Mouse (Mus musculus): ENCODE results near the gene Poln. TPM values are rescaled to one million over a fixed set of nuclear protein-coding genes. Genes with fewer than 3 reads are reported as not detected.

Gene Poln
- polyA plus RNA-seq, 1 experiment from 2014 or later: 0.47 TPM

GRCm38 (mm10) chr5:34176691-34177090, 7.4 kb upstream of the Poln start:
- no peaks in the 10 kb centered on the region for H3K27me3 ChIP-seq (ENCODE audit: insufficient read depth, low read length)
- TF ChIP-seq CTCF (IDR thresholded peaks at IDR 0.05; ENCODE audit: low read depth) (no peak), EP300 (IDR thresholded peaks at IDR 0.05; ENCODE audit: low read depth) (no peak)

GRCm38 (mm10) chr5:34175403-34175694, 6.1 kb upstream of the Poln start:
- WGBS (ENCODE audit: insufficient replicate concordance): 52% methylated on average over 5 of the region's 5 CpGs

More at GRCm38 (mm10) chr5:34176691-34177090, 7.4 kb upstream of the Poln start:
- no peak for DNase-seq
- 87% methylated on average over 10 of the region's 10 CpGs for WGBS (ENCODE audit: insufficient replicate concordance)
- Histone ChIP-seq H3K4me3 (ENCODE audit: low read depth, low read length) (no peak overlapping the region), H3K4me2 (ENCODE audit: low read depth, low read length) (no peak overlapping the region), H3K27ac (ENCODE audit: low read depth) (no peak overlapping the region), H3K4me1 (ENCODE audit: insufficient read depth) (no peaks in the 10 kb centered on the region), H3K9ac (replicated peaks) (no peak overlapping the region), H3K36me3 (replicated peaks; ENCODE audit: insufficient read depth, low read length) (peaks cover 61% of the 10 kb centered on the region), H3K9me3 (ENCODE audit: low read length) (no peaks in the 10 kb centered on the region)
- ATAC-seq: no peak

GRCm38 (mm10) chr5:34174550-34175402, 5.5 kb upstream of the Poln start:
- no peak for DNase-seq

More at GRCm38 (mm10) chr5:34175403-34175694, 6.1 kb upstream of the Poln start:
- peaks cover 55% of the 10 kb centered on the region for H3K36me3 ChIP-seq (replicated peaks; ENCODE audit: insufficient read depth, low read length)
- H3K9me3 ChIP-seq (ENCODE audit: low read length): no peaks in the 10 kb centered on the region
- ATAC-seq (no peak), DNase-seq (no peak)
- TF ChIP-seq EP300 (IDR thresholded peaks at IDR 0.05; ENCODE audit: low read depth) (no peak), CTCF (IDR thresholded peaks at IDR 0.05; ENCODE audit: low read depth) (no peak)
- no peak overlapping the region for H3K27ac ChIP-seq (ENCODE audit: low read depth)
- H3K4me3 ChIP-seq (ENCODE audit: low read depth, low read length): no peak overlapping the region
- peaks cover 6% of the 10 kb centered on the region for H3K4me1 ChIP-seq (ENCODE audit: insufficient read depth)
- H3K4me2 ChIP-seq (ENCODE audit: low read depth, low read length): no peak overlapping the region
- no peaks in the 10 kb centered on the region for H3K27me3 ChIP-seq (ENCODE audit: insufficient read depth, low read length)
- H3K9ac ChIP-seq (replicated peaks): no peak overlapping the region

DNA sequence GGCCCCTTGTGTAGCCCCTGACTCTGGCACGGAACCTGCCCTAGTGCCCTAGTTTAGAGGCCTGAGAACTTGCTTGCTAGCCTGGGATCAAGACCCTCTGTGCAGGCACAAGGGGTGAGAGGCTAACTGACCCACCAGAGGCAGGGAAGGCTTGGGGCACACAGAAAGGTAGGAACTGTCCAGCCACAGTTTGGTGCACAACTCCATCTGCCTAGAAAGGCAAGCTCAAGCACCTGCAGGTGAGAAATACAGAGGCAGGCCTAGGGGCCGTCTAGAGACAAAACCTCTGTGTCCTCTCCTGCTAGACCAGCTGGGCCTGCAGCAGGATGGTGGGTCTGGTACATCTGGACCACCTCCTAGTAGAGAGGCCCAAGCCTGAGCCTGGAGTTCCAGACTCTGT, 4.8 kb upstream of the Poln start:
- DNase-seq: no peak
- no peak for ATAC-seq
- WGBS (ENCODE audit: insufficient replicate concordance): 77% methylated on average over 2 of the region's 2 CpGs
- Histone ChIP-seq H3K4me1 (ENCODE audit: insufficient read depth) (peaks cover 13% of the 10 kb centered on the region), H3K4me3 (ENCODE audit: low read depth, low read length) (no peak overlapping the region), H3K36me3 (replicated peaks; ENCODE audit: insufficient read depth, low read length) (peaks cover 49% of the 10 kb centered on the region), H3K9ac (replicated peaks) (no peak overlapping the region), H3K9me3 (ENCODE audit: low read length) (no peaks in the 10 kb centered on the region), H3K27ac (ENCODE audit: low read depth) (no peak overlapping the region), H3K27me3 (ENCODE audit: insufficient read depth, low read length) (no peaks in the 10 kb centered on the region), H3K4me2 (ENCODE audit: low read depth, low read length) (no peak overlapping the region)
- TF ChIP-seq CTCF (IDR thresholded peaks at IDR 0.05; ENCODE audit: low read depth): no peak
- no peak for TF ChIP-seq EP300 (IDR thresholded peaks at IDR 0.05; ENCODE audit: low read depth)

More at GRCm38 (mm10) chr5:34174550-34175402, 5.5 kb upstream of the Poln start:
- Histone ChIP-seq H3K27ac (ENCODE audit: low read depth) (no peak overlapping the region), H3K4me3 (ENCODE audit: low read depth, low read length) (no peak overlapping the region), H3K27me3 (ENCODE audit: insufficient read depth, low read length) (no peaks in the 10 kb centered on the region), H3K9me3 (ENCODE audit: low read length) (no peaks in the 10 kb centered on the region), H3K4me2 (ENCODE audit: low read depth, low read length) (no peak overlapping the region), H3K4me1 (ENCODE audit: insufficient read depth) (peaks cover 11% of the 10 kb centered on the region), H3K36me3 (replicated peaks; ENCODE audit: insufficient read depth, low read length) (peaks cover 49% of the 10 kb centered on the region), H3K9ac (replicated peaks) (no peak overlapping the region)
- no peak for ATAC-seq
- 79% methylated on average over 5 of the region's 5 CpGs for WGBS (ENCODE audit: insufficient replicate concordance)
- TF ChIP-seq CTCF (IDR thresholded peaks at IDR 0.05; ENCODE audit: low read depth) (no peak), EP300 (IDR thresholded peaks at IDR 0.05; ENCODE audit: low read depth) (no peak)

- no peaks in the 10 kb centered on the region for H3K27me3 ChIP-seq (ENCODE audit: insufficient read depth, low read length)
- 47% methylated on average over 4 of the region's 4 CpGs for WGBS (ENCODE audit: insufficient replicate concordance)
- TF ChIP-seq CTCF (IDR thresholded peaks at IDR 0.05; ENCODE audit: low read depth) (no peak), EP300 (IDR thresholded peaks at IDR 0.05; ENCODE audit: low read depth) (no peak)
- H3K9ac ChIP-seq (replicated peaks): no peak overlapping the region
- no peaks in the 10 kb centered on the region for H3K9me3 ChIP-seq (ENCODE audit: low read length)
- H3K27ac ChIP-seq (ENCODE audit: low read depth): peak overlapping the region; percentile 96
- ATAC-seq (no peak), DNase-seq (no peak)
- peaks cover 24% of the 10 kb centered on the region for H3K36me3 ChIP-seq (replicated peaks; ENCODE audit: insufficient read depth, low read length)
- peak overlapping the region; percentile 26; the same call in 1 of the 2 replicates for H3K4me2 ChIP-seq (ENCODE audit: low read depth, low read length)
- peaks cover 16% of the 10 kb centered on the region for H3K4me1 ChIP-seq (ENCODE audit: insufficient read depth)
- H3K4me3 ChIP-seq (ENCODE audit: low read depth, low read length): no peak overlapping the region
Observed at GRCm38 (mm10) chr5:34170726-34171125, 1.5 kb upstream of the Poln start.

DNA sequence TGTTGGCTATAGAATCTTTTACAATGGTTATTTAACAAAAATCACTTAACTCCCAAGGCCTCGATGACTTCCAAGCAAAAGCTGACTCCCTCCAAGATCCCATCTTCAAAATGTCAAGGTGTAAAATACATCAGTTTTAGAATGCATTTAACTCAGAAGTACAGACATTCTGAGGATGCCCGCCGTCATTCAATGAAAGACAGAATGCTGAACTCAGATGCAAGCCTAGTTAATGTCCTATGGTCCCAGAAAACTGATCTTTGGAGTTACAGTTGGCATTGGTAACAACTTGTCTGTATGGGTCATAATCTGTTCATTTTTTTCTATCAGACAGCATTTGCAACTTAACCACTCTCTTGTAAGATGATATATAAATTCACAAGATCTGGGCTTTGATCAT, 706 bp upstream of the Poln start:
- WGBS (ENCODE audit: insufficient replicate concordance): 53% methylated on average over 3 of the region's 3 CpGs
- Histone ChIP-seq H3K9ac (replicated peaks) (peak overlapping the region; percentile 68), H3K4me1 (ENCODE audit: insufficient read depth) (peaks cover 19% of the 10 kb centered on the region), H3K9me3 (ENCODE audit: low read length) (no peaks in the 10 kb centered on the region), H3K27me3 (ENCODE audit: insufficient read depth, low read length) (no peaks in the 10 kb centered on the region), H3K4me3 (ENCODE audit: low read depth, low read length) (peak overlapping the region; percentile 81), H3K36me3 (replicated peaks; ENCODE audit: insufficient read depth, low read length) (peaks cover 22% of the 10 kb centered on the region), H3K27ac (ENCODE audit: low read depth) (peak overlapping the region; percentile 96), H3K4me2 (ENCODE audit: low read depth, low read length) (peak overlapping the region; percentile 83)
- TF ChIP-seq EP300 (IDR thresholded peaks at IDR 0.05; ENCODE audit: low read depth) (no peak), CTCF (IDR thresholded peaks at IDR 0.05; ENCODE audit: low read depth) (no peak)
- ATAC-seq (no peak), DNase-seq (no peak)

Measured in liver, postnatal 0 days (tissue).